Mouse (Mus musculus): ENCODE data around the gene Ube2s.
A peak's percentile ranks its signal among the peaks of the same experiment; 100 is the strongest.
"Not testable (repeated sequence)": the region's sequence is repeated elsewhere in the genome, so short reads cannot be mapped to it uniquely, and the experiment has no call there.

The Ube2s gene

DNA sequence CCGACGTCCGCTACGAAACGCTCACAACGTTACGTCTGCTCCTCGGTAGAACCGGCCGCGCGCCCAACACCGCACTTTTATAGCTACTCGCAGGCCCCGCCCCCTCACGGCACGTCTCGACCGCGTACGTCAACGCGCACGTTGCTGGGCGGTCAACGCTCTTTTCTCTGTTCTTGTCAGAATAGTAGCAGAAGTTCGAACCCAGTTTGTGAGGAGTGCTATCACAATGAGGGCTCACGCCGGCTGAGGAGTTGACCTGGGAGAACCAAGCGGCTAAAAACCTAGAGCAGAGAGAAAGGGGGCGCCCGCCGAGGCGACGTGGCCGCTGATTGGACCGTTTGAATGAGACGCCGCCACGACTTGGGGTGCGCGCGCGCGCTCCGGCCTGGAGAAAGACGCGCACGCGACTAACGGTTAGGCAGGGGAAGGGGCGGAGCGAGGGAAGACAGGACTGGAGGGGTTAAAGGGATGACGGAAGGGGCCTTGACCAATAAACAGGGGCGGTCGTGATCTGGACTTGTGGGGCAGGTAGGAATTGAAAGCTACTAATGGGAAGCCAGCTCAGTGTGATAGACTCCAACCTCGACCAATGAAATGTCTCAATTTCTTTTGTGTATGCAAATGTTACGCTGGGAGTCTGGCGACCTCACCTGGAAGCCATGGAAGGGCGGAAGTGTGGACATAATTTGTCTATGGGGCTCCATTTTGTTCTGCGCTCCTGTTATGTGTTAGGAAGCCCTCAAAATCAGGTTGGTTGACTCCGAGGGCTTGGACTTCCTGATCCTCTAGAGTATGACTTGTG lies at the start of gene Ube2s:
Gene Ube2s, minus strand, starts transcription at position 288 of the 802 bp plus-strand sequence.
- peak; percentile 99 for DNase-seq

DNA sequence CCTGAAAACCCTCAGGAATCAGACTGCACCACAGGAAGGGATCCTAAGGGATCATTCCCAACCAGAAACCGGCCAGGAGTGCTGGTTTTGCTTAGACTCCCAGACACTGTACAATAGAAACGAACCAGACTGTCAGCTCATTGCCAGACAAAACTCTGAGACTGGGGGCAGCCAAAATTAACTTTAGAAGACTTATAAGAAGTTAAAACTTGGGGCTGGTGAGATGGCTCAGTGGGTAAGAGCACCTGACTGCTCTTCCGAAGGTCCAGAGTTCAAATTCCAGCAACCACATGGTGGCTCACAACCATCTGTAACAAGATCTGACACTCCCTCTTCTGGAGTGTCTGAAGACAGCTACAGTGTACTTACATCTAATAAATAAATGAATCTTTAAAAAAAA lies 48.5 kb upstream of the Ube2s start:
- DNase-seq = not testable (repeated sequence)

DNA sequence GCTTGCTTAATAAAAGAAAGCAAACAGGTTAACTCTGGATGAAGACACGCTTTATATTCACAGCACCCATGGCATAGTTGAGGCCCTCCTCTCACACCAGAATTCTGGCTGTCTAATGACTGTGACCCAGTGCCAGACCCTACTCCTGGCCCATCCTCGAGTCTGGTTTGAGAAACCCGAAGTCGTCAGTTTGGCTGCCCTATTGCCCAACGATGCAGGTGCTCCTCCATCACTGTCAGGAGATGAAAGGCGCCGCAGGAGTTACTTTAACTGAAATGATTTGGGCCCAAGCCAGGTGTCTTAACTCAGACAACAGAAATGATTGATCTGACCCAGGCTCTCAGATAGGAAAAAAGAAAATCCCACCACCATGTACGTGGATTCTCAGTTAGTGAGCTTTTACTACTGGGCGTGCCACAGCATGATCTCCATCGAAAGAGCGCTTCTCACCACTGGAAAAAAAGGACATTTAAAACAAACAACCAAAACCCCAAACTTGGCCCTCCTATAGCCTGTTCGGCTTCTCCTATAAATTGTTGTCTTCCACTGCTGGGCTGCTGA lies 47.1 kb upstream of the Ube2s start:
- DNase-seq = no peak

DNA sequence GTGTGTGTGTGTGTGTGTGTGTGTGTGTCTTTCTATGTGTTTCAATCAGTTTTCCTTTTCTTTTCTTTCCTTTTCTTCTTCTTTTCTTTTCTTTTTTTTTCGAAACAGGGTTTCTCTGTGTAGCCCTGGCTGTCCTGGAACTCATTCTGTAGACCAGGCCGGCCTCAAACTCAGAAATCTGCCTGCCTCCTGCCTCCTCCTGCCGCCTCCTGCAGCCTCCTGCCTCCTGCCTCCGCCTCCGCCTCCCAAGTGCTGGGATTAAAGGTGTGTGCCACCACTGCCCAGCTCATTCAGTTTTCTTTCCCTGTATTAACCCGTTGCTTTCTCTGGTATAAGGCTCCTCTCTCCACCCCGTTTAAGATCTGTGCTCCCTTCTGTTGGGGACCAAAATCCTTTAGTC lies 44.9 kb upstream of the Ube2s start:
- DNase-seq = no peak

DNA sequence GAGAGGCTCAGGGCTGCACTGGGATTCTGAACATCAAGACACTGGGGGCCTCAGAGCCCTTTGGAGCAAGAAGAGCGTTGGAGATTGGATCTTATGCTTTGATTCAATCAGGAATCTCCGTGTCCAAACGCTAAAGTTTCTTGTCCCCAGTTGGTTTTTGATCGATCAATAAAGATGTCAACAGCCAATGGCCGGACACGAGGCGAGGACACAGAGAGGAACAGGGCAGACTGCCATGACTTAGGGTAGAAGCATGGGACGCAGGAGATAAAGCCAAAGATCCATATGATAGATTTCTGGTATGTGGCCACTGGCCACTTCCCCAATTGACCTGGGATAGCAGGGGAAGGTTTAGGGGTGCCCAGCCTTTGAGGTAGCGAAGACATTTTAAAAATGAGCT lies 44.1 kb upstream of the Ube2s start:
- no peak for DNase-seq

DNA sequence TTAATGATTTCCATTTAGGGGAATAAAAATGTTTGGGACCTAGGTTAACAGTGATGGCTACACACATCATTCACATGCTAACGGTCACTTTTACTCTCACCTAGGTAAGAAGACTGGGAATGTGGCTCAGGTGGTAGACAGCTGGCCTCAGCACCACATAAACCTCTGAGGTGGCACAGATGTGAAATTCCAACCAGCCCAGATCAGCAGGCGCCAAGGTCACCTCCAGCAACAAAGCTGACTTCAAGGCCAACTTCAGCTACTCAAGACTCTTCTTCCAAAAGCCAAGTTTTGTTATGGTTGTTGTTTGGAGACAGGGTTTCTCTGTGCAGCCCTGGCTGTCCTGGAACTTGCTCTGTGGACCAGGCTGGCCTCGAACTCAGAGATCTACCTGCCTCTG lies 41.2 kb upstream of the Ube2s start:
- DNase-seq = no peak

DNA sequence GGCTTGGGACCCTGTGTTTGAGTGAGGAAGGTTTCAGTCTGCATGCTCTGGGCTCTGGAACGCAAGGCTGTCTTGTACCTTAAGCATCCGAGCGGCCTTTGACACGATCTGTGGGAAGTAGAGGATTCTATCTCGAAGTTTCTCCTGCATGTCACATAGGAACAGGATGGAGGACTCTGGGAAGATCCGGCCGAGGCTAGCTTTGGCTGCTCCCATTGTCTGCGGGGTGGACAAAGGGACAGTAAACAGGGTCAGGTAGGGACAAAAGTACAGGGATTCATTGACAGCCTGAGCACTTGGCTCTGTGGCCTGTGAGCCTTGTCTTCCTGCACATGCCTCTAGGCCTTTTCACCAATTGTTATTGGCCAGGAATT lies 38.9 kb upstream of the Ube2s start:
- no peak for DNase-seq

DNA sequence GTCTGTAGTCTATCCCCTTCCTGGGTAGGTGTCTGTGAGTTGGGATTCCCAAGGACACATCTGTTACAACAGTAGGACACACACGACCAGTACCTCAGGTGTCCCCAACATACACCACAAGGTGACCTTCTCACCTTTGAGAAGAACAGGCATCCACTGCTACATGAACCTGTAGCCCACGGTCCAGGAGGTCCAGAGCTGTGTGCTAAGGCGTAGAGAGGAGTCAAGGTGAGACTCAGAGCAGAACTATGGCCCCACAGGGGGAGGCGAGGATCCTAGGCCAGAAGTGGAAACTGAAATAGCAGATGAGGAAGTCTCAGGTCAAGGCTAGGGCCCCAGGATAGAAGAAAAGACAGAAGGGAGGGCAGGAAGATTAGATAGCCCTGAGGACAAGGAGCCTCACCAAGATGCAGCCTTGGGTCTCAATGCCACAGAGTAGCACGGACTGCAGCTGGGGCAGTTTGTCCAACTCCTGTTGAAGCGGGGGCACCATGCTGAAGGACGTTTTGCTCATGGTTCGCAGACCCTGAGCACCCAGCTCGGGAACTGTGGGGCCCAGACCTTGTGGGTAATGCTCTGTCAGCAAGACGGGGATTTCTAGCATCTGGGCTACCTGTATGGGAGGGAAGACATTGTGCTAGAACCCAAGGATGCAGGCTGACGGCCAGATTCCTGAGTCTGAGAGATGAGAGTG lies 38.4 kb upstream of the Ube2s start:
- no peak for DNase-seq

DNA sequence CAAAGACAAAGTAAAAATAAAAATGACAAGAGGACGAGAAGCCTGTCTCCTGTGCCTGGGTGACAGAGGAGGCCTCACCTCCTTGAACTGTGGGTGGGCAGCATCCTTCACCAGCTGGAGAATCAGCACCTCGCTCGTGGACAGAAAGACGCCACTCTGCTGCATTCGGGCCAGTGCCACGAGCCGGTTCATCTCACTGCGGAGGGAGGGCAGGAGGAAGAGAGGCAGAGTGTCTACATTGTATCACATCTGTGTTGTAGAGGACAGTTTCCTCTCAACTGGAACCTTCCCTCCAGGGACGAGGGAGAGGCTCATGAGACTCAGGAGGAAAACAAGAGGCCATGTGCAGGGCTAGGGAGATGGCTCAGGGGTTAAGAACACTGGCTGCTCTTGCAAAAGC lies 37.0 kb upstream of the Ube2s start:
- no peak for DNase-seq

DNA sequence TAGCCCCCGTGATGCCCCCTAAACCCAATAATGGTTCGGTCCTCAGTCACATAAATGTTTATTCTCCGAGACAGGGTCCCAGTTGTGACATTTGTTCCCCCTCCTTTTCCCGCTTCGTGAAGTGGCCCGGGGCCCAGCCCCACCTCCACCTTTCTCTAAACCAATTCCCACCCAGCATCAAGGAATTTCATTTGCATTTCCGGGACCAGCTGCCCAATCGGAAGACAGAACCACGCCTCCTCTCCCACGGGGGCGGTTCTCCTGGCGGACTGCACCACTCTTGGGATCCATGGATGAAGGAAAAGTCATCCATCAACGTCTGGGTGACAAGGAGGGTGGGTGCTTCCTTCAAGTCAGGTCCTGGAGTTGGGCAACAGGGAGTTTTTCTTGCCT lies 32.5 kb upstream of the Ube2s start:
- DNase-seq = peak; percentile 55

DNA sequence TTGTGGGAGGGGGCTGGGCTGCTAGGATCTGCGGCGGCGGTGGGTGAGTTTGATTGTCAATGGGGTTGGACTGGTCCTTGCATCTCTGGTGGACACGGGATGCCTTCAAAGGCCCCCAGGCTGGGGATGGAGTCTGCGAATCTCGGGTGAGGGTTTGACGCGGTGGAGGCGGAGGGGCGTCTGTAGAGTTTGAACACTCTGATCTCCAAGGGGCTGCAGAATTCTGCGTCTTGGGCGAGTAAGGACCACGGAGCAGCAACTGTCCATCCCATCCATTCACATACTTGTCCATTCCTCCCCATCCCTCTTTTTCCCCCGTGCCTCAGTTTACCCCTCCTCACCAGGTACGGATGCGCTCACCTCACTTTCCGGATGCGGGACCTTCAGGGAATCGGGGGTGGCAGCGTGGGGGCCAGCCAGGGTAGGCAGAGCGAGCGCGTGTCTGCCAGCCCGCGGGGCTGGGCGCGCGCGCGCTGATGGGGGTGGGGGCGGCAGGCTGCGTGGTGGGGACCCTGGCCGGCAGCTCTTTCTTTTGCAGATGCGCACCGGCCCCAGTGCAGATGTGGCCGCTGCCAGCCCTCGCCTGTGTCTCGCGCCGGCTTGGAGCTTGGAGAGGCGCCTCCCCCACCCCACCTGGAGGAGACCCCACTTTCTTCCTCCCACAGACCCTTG lies 32.0 kb upstream of the Ube2s start, which contains the start of gene Shisa7:
Gene Shisa7, minus strand, starts transcription at position 452 of the 672 bp plus-strand sequence.
- no peak for DNase-seq

DNA sequence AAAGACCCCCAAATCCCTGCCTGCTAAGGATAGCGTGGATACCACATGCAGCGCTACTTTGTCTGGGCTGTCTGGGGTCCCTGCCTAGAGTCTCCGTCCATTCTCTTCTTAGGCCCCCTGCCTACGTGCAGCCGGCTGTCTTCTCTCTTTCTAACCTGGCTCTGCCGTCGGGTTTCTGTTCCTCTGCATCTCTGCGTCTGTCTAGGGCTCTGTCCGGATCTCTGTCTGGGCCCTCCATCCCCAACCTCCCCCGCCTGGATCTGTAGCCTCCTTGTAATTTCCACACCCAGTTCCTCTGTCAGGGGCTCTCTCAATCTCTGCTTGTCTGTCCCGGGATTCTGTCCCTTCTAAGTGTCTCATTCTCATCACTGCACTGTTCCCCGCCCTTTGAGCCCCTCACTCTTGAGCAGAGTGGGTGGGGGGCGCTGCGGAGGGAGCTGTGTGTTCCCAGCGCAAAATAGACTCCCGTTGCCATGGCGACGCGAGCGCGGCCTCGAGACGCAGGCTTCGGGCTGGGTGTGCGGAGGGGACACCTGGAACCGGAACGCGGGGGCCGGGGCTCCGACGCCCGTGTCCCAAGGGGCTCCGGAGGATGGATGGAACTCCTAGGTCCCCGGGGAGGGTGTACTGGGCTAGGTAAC lies 31.3 kb upstream of the Ube2s start:
- no peak for DNase-seq

DNA sequence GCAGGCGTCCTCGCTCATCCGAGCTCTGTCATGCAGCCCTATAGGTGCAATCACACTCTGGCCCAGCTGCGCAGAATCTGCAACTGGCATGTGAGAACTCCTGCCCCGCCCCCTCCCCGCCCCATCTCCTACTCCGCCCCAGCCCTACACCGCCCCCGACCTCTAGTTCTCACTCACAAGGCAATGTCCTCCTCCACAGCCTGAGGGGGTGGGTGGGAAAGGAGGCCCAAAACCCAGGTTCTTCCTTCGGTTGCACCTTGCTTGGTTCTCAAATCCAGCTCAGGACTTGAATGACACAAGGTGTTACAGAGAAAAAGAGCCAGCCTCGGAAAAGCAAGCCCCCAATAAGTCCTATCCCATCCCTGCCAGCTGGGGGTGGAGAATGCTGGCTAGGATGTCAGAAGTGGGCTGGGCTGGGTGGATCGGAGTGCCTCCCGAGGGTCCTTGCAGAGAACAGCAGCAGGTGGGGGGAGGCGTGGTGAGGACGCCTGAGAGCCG lies 30.3 kb upstream of the Ube2s start:
- peak; percentile 41 for DNase-seq

DNA sequence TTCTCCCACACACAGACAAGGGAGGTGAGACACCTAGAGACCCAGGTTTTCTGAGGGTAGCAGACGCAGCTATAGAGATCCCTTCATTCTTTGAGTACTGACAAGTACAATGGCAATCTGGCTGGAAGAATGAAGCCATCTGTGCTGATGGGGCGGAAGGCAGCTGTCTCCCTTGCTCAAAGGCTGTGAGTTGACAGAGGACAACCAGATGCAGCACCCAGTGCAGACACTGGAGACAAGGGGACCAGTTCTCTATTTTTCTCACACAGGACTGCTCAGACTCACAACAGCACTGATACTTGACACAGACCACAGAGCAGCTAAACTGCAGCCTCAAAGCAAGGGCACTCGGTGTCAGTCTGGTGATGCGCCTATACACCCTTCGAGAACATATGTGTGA lies 29.7 kb upstream of the Ube2s start:
- no peak for DNase-seq

DNA sequence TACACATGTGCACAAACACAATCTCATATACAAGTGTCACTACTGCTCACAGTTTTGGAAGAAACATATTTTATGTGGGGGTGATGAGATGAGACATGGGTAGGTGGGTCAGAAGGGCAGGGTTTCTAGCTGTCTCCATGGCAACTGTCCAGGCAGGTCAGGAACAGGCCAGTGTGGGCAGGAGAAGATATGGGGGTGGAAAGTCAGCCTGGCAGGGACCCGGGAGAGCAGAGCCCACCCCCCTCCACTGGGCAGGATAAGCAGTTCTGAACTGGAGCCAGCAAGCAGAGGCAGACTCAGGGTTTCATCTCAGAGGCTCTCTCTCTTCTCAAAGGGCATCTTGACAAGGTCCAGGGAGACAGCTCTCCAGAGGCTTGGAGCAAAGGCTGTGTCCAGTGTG lies 25.2 kb upstream of the Ube2s start:
- DNase-seq = no peak

DNA sequence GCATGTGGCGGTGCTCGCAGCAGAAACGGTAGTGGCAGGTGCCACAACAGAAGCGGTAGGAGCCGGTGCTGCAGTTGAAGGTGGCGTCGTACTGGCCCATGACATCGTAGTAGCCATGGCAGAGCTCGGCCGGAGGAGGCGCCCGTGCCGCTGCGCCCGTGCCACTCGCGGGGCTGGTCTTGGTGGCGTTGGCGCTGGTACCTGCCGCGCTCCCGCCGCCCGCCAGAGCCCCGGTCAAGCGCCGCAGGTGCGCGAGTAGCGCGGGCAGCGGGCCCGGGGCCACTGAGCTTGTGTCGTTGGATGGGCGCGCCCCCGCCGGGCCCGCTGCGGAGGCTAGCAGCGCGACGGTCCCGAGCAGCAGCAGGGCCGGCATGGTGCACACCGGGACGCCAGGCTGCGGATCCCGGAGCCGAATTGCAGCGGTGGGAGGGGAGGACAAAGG lies 24.0 kb upstream of the Ube2s start:
- peak; percentile 37 for DNase-seq

DNA sequence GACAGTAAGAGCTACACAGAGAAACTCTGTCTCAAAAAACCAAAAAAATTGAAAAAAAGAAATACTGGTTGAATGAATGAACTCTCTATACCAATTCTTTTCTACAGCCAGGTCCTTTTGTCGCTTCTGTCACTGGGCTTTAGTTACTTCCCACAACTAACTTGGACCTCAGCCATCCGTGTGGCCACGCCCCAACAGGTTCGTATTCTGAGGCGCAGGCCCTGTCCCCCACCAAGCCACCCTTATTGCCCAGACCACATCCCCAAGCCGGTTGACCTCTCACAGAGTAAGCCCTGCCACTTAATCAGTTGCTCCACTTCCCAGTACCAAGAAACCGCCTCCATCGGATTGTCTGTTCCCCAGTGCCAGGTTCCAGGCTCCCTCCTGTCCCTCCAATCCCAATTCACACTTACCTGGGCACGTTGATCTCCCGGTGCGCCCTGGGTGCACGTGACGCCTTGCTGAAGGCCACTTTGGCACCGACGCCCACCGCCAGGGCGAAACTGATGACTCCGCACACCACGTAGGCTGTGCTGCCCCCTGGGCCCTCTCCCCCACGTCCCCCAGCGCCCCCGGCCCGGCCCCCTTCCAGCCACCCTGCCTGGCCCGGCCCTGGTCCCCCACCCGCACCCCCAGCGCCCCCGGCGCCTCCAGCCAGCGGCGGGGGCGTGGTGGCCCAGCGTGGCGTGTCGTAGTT lies 23.4 kb upstream of the Ube2s start:
- DNase-seq = no peak

DNA sequence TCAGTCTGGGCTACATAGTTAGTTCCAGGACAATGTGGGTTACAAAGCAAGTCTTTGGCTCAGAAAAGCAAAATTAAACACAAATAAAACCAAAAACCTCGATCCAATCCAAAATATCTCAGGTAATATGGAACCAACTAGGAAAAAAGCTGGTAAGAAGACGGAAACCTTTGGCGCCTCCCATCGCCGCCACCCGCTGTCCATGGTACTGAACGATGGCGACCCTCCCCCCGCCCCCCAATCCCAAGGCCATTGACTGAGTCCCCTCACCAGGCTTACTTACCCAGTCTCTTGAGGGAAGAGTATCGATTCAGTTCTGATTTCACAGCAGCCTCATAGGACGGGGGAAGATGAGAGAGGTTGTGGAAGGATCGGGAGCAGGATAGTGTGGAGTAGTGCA lies 18.1 kb upstream of the Ube2s start:
- no peak for DNase-seq

DNA sequence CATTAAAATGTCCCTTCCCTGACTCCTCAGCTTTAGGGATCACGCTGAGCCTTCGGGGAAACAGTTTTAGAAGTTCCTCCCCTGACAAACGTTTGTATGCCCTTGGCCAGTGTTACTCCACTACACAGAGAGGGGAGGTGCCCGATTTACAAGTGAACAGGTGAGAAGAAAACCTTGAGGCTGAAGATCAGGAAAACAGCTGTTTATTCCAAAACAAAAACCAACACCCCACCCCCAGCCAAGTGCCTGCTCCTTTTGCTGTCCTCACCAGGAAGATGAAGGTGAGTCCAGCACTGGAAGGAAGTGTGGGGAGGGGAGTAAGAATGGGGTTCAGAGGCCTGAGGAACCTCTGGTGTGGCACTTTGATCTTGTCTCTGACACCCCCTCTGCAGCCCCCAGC lies 13.0 kb upstream of the Ube2s start:
- DNase-seq = no peak

DNA sequence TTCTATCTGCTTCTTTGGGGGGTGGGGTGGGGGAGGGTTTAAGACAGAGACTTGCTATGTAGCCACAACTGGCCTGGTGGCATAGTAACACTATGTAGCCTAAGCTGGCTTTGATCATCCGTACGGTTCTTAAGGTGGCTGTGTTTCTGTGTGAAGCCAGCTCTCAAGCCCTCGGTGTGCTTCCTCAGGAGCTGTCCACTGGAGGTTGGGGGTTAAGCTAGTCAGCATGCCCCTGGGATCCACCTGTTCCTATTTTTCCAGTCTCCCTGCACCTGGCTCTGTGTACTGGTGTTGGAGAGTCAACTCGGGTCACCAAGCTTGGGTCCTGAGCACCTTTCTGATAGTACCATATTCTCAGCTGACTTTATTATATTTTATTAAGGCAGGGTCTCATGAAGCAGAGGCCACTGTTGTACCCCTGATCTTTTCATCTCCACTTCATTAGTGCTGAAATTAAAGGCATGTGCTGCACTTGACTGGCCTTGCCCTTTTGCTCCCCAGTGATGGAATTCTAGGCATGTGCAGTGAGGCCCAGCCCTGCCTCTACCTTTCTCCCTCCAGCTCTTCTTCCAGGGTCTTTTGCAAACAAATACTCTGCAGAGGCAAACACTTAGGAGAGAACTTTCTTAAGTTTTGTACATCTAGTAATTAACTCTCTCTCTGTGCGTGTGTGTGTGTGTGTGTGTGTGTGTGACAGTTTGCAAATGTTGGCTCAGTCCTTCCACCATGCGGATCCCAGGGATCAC lies 9.9 kb upstream of the Ube2s start:
- no peak for DNase-seq

DNA sequence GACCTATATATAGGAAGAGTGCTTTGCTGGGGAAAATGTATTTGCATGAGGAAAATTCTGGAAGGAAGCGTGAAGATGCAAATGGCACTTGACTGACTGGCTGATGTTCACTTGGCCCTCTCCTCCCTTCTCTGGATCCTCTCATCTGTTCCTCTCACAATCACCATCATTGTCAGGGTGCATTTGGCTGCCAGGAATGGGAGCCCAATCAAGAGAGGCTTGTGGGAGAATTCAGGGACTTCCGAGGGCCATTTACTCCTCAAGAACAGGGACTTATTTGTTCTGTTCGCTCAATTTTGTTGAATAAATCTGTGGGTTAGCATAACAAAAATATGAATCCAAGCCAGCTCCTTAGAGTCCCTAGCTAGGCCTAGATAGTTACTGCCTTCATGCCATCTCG lies 9.3 kb upstream of the Ube2s start:
- no peak for DNase-seq
